Mouse (Mus musculus) c-Kit-positive CD71-positive TER-119-positive erythroid progenitor cells, embryonic 14.5 days (primary cell): ENCODE measurements around the gene Vmn1r86.
A peak's percentile ranks its signal among the peaks of the same experiment; 100 is the strongest.
"Not testable (repeated sequence)": the region's sequence is repeated elsewhere in the genome, so short reads cannot be mapped to it uniquely, and the experiment has no call there.

ENCODE experiments used
- DNase-seq: peaks from one replicate; pipeline ENCODE4 v3.0.0-alpha.2; 2013; ENCODE audit warnings: low spot score

The Vmn1r86 gene

GRCm38 (mm10) chr7:13119817-13120216 lies at the start of gene Vmn1r86:
Vmn1r86 (minus strand) TSS chr7:13119917.
- DNase-seq: no peak

GRCm38 (mm10) chr7:13159268-13159667 lies 39.6 kb upstream of the Vmn1r86 start, which contains the start of gene Vmn1r88:
Vmn1r88 (plus strand) TSS chr7:13159568.
- no peak for DNase-seq

- no peak for DNase-seq
Measured at GRCm38 (mm10) chr7:13140057-13140456, 20.3 kb upstream of the Vmn1r86 start, which contains the start of gene Vmn1r87. Vmn1r87 (minus strand) TSS chr7:13140157.

GRCm38 (mm10) chr7:13137340-13137739 lies 17.6 kb upstream of the Vmn1r86 start:
- no peak for DNase-seq

- DNase-seq: no peak
Measured at GRCm38 (mm10) chr7:13131856-13132255, 12.1 kb upstream of the Vmn1r86 start.

GRCm38 (mm10) chr7:13123554-13124153 lies 3.9 kb upstream of the Vmn1r86 start:
- DNase-seq: not testable (repeated sequence)

GRCm38 (mm10) chr7:13095073-13095472 lies 24.6 kb downstream of the Vmn1r86 start, which contains the start of gene Vmn1r85:
Vmn1r85 (minus strand) TSS chr7:13095173.
- no peak for DNase-seq

- DNase-seq: no peak
Measured at GRCm38 (mm10) chr7:13072293-13072692, 47.4 kb downstream of the Vmn1r86 start.

- DNase-seq: not testable (repeated sequence)
Measured at GRCm38 (mm10) chr7:13063399-13063798, 56.3 kb downstream of the Vmn1r86 start.

GRCm38 (mm10) chr7:13059536-13059935 lies 60.2 kb downstream of the Vmn1r86 start:
- no peak for DNase-seq

- DNase-seq: no peak
Measured at GRCm38 (mm10) chr7:13056913-13057700, 62.6 kb downstream of the Vmn1r86 start.

- DNase-seq: peak; percentile 80
Measured at GRCm38 (mm10) chr7:13054287-13055010, 65.3 kb downstream of the Vmn1r86 start, which contains the start of gene Mzf1. Mzf1 (minus strand) TSS chr7:13054764.

- DNase-seq: no peak
Measured at GRCm38 (mm10) chr7:13053961-13054286, 65.8 kb downstream of the Vmn1r86 start.

GRCm38 (mm10) chr7:13053501-13053900 lies 66.2 kb downstream of the Vmn1r86 start:
- DNase-seq: no peak

GRCm38 (mm10) chr7:13053001-13053400 lies 66.7 kb downstream of the Vmn1r86 start:
- DNase-seq: no peak
